Mouse (Mus musculus) hindbrain, embryonic 15.5 days (tissue): ENCODE data around the gene Supt4a. TPM values are rescaled to one million over a fixed set of nuclear protein-coding genes. Genes with fewer than 3 reads are reported as not detected.
A peak's percentile ranks its signal among the peaks of the same experiment; 100 is the strongest.

ENCODE experiments used
- ATAC-seq: fragments of 200-750 bp; cut with Nextera tagmentation; 2 replicates; pipeline ENCODE4 v1.8.0; 2017; ENCODE audit warnings: low read depth, moderate number of reproducible peaks, moderate TSS enrichment; ENCODE audit not compliant: low FRiP score
- H3K27ac ChIP-seq: fragments of 300-500 bp; sonication (generic); replicated peaks from 2 replicates; pipeline ENCODE4 v1.5.1; 2015; ENCODE audit warnings: mild to moderate bottlenecking, inconsistent platforms
- H3K27me3 ChIP-seq: fragments of 300-500 bp; sonication (generic); 2 replicates; pipeline ENCODE4 v1.6.1; 2015; ENCODE audit warnings: control low read depth, inconsistent platforms
- H3K36me3 ChIP-seq: fragments of 300-500 bp; sonication (generic); 2 replicates; pipeline ENCODE4 v1.6.1; 2015; ENCODE audit warnings: control low read depth, inconsistent platforms
- H3K4me1 ChIP-seq: fragments of 300-500 bp; sonication (generic); replicated peaks from 2 replicates; pipeline ENCODE4 v1.6.1; 2015; ENCODE audit warnings: control low read depth, inconsistent platforms
- H3K4me2 ChIP-seq: fragments of 300-500 bp; sonication (generic); 2 replicates; pipeline ENCODE4 v1.6.1; 2015; ENCODE audit warnings: moderate library complexity, mild to moderate bottlenecking, inconsistent platforms
- H3K4me3 ChIP-seq: fragments of 300-500 bp; sonication (generic); 2 replicates; pipeline ENCODE4 v1.5.1; 2015; ENCODE audit warnings: mild to moderate bottlenecking, inconsistent platforms
- H3K9ac ChIP-seq: fragments of 300-500 bp; sonication (generic); 2 replicates; pipeline ENCODE4 v1.6.1; 2015; ENCODE audit warnings: inconsistent platforms
- H3K9me3 ChIP-seq: fragments of 300-500 bp; sonication (generic); 2 replicates; pipeline ENCODE4 v1.6.1; 2016; ENCODE audit warnings: control low read depth, inconsistent platforms
- WGBS: fragments of 180-500 bp; shearing (Covaris S2); methylation state at CpG from one replicate; pipeline ENCODE4 v1.1.7; 2015; 5-methylcytosine and 5-hydroxymethylcytosine counted together
- polyA plus RNA-seq: library from polyadenylated mRNA; unstranded; fragments of >200 nt; fragmentation: Nextera tagmentation; extraction: Ambion mirVana; gene quantifications from 2 replicates; pipeline ENCODE4 v1.2.1, GENCODE M21; 2015

Supt4a gene
- polyA plus RNA-seq, result 130 and 137 TPM in 2 replicates

- Histone ChIP-seq H3K27ac (peak within 1 kb of the TSS; percentile 79), H3K9me3 (no peaks in the 10 kb centered on the region), H3K4me1 (peaks cover 20% of the 10 kb centered on the region), H3K9ac (peak within 1 kb of the TSS; percentile 87), H3K27me3 (no peaks in the 10 kb centered on the region), H3K4me2 (peak within 1 kb of the TSS; percentile 82), H3K36me3 (peaks cover 18% of the 10 kb centered on the region; the same call in 1 of the 2 replicates), H3K4me3 (peak within 1 kb of the TSS; percentile 91)
- peak; percentile 95 for ATAC-seq
- WGBS, result under 1% methylated on average over 48 of the region's 57 CpGs
Measured at GRCm38 (mm10) chr11:87737175-87737740, at the start of gene Supt4a. Supt4a (plus strand) TSS chr11:87737552.

- 91% methylated on average over 11 of the region's 11 CpGs for WGBS
- Histone ChIP-seq H3K27ac (no peak overlapping the region), H3K4me2 (no peak overlapping the region), H3K9me3 (no peaks in the 10 kb centered on the region), H3K4me1 (peaks cover 9% of the 10 kb centered on the region), H3K9ac (no peak overlapping the region), H3K27me3 (no peaks in the 10 kb centered on the region), H3K4me3 (no peak overlapping the region), H3K36me3 (no peaks in the 10 kb centered on the region)
- ATAC-seq, result no peak
Measured at GRCm38 (mm10) chr11:87688478-87689203, 48.7 kb upstream of the Supt4a start.

GRCm38 (mm10) chr11:87689402-87689808 lies 47.9 kb upstream of the Supt4a start:
- 0 out of 2 replicates have a peak, but pooled peaks have one; percentile 51 for ATAC-seq
- H3K9ac ChIP-seq, result no peak overlapping the region
- no peaks in the 10 kb centered on the region for H3K27me3 ChIP-seq
- peaks cover 9% of the 10 kb centered on the region for H3K4me1 ChIP-seq
- H3K9me3 ChIP-seq, result no peaks in the 10 kb centered on the region
- H3K36me3 ChIP-seq, result no peaks in the 10 kb centered on the region
- WGBS, result 21% methylated on average over 7 of the region's 7 CpGs
- no peak overlapping the region for H3K4me3 ChIP-seq
- peak overlapping the region; percentile 34; the same call in 1 of the 2 replicates for H3K27ac ChIP-seq
- no peak overlapping the region for H3K4me2 ChIP-seq

- ATAC-seq, result no peak
- Histone ChIP-seq H3K4me3 (no peak overlapping the region), H3K9me3 (no peaks in the 10 kb centered on the region), H3K4me1 (peaks cover 9% of the 10 kb centered on the region), H3K27me3 (no peaks in the 10 kb centered on the region), H3K9ac (no peak overlapping the region), H3K27ac (no peak overlapping the region), H3K4me2 (no peak overlapping the region), H3K36me3 (no peaks in the 10 kb centered on the region)
- 84% methylated on average over 16 of the region's 16 CpGs for WGBS
Measured at GRCm38 (mm10) chr11:87690054-87690740, 47.2 kb upstream of the Supt4a start.

- no peak overlapping the region for H3K4me2 ChIP-seq
- H3K9ac ChIP-seq, result no peak overlapping the region
- H3K9me3 ChIP-seq, result no peaks in the 10 kb centered on the region
- no peaks in the 10 kb centered on the region for H3K27me3 ChIP-seq
- no peaks in the 10 kb centered on the region for H3K4me1 ChIP-seq
- H3K27ac ChIP-seq, result no peak overlapping the region
- no peak overlapping the region for H3K4me3 ChIP-seq
- H3K36me3 ChIP-seq, result no peaks in the 10 kb centered on the region
- ATAC-seq, result no peak
- 79% methylated on average over 14 of the region's 14 CpGs for WGBS
Measured at GRCm38 (mm10) chr11:87697131-87697682, 40.1 kb upstream of the Supt4a start.

- Histone ChIP-seq H3K36me3 (no peaks in the 10 kb centered on the region), H3K27ac (no peak overlapping the region), H3K4me2 (no peak overlapping the region), H3K27me3 (no peaks in the 10 kb centered on the region), H3K9me3 (no peaks in the 10 kb centered on the region), H3K4me1 (no peaks in the 10 kb centered on the region), H3K4me3 (no peak overlapping the region), H3K9ac (no peak overlapping the region)
- 82% methylated on average over 4 of the region's 4 CpGs for WGBS
- no peak for ATAC-seq
Measured at GRCm38 (mm10) chr11:87698126-87698525, 39.2 kb upstream of the Supt4a start.

GRCm38 (mm10) chr11:87701108-87701507 lies 36.2 kb upstream of the Supt4a start:
- no peak overlapping the region for H3K9ac ChIP-seq
- H3K4me1 ChIP-seq, result no peaks in the 10 kb centered on the region
- WGBS, result 87% methylated on average over 6 of the region's 6 CpGs
- H3K27ac ChIP-seq, result no peak overlapping the region
- no peak overlapping the region for H3K4me3 ChIP-seq
- no peak overlapping the region for H3K4me2 ChIP-seq
- H3K27me3 ChIP-seq, result no peaks in the 10 kb centered on the region
- no peaks in the 10 kb centered on the region for H3K9me3 ChIP-seq
- no peaks in the 10 kb centered on the region for H3K36me3 ChIP-seq
- ATAC-seq, result no peak

GRCm38 (mm10) chr11:87701877-87702620 lies 35.3 kb upstream of the Supt4a start:
- no peaks in the 10 kb centered on the region for H3K9me3 ChIP-seq
- H3K4me3 ChIP-seq, result no peak overlapping the region
- H3K4me1 ChIP-seq, result no peaks in the 10 kb centered on the region
- no peaks in the 10 kb centered on the region for H3K27me3 ChIP-seq
- WGBS, result 88% methylated on average over 14 of the region's 14 CpGs
- H3K36me3 ChIP-seq, result no peaks in the 10 kb centered on the region
- no peak for ATAC-seq
- no peak overlapping the region for H3K4me2 ChIP-seq
- H3K27ac ChIP-seq, result no peak overlapping the region
- no peak overlapping the region for H3K9ac ChIP-seq

GRCm38 (mm10) chr11:87703654-87704053 lies 33.7 kb upstream of the Supt4a start:
- Histone ChIP-seq H3K27me3 (no peaks in the 10 kb centered on the region), H3K9me3 (no peaks in the 10 kb centered on the region), H3K4me3 (no peak overlapping the region), H3K9ac (no peak overlapping the region), H3K4me2 (no peak overlapping the region), H3K36me3 (no peaks in the 10 kb centered on the region), H3K27ac (no peak overlapping the region), H3K4me1 (no peaks in the 10 kb centered on the region)
- no peak for ATAC-seq
- 74% methylated on average over 5 of the region's 5 CpGs for WGBS

GRCm38 (mm10) chr11:87704289-87704688 lies 33.1 kb upstream of the Supt4a start:
- H3K4me2 ChIP-seq, result no peak overlapping the region
- H3K4me3 ChIP-seq, result no peak overlapping the region
- ATAC-seq, result no peak
- no peak overlapping the region for H3K9ac ChIP-seq
- H3K36me3 ChIP-seq, result no peaks in the 10 kb centered on the region
- H3K27ac ChIP-seq, result no peak overlapping the region
- H3K9me3 ChIP-seq, result no peaks in the 10 kb centered on the region
- no peaks in the 10 kb centered on the region for H3K27me3 ChIP-seq
- 83% methylated on average over 9 of the region's 9 CpGs for WGBS
- no peaks in the 10 kb centered on the region for H3K4me1 ChIP-seq

GRCm38 (mm10) chr11:87707570-87707969 lies 29.8 kb upstream of the Supt4a start:
- peaks cover 10% of the 10 kb centered on the region for H3K4me1 ChIP-seq
- no peak for ATAC-seq
- no peaks in the 10 kb centered on the region for H3K36me3 ChIP-seq
- no peak overlapping the region for H3K9ac ChIP-seq
- H3K9me3 ChIP-seq, result no peaks in the 10 kb centered on the region
- no peak overlapping the region for H3K4me3 ChIP-seq
- no peak overlapping the region for H3K4me2 ChIP-seq
- no peaks in the 10 kb centered on the region; the same call in 1 of the 2 replicates for H3K27me3 ChIP-seq
- WGBS, result 12% methylated on average over 8 of the region's 8 CpGs
- no peak overlapping the region for H3K27ac ChIP-seq
